Mouse (Mus musculus): ENCODE data around the gene Trim7.
"Not testable (repeated sequence)": the region's sequence is repeated elsewhere in the genome, so short reads cannot be mapped to it uniquely, and the experiment has no call there.

The Trim7 gene

DNA sequence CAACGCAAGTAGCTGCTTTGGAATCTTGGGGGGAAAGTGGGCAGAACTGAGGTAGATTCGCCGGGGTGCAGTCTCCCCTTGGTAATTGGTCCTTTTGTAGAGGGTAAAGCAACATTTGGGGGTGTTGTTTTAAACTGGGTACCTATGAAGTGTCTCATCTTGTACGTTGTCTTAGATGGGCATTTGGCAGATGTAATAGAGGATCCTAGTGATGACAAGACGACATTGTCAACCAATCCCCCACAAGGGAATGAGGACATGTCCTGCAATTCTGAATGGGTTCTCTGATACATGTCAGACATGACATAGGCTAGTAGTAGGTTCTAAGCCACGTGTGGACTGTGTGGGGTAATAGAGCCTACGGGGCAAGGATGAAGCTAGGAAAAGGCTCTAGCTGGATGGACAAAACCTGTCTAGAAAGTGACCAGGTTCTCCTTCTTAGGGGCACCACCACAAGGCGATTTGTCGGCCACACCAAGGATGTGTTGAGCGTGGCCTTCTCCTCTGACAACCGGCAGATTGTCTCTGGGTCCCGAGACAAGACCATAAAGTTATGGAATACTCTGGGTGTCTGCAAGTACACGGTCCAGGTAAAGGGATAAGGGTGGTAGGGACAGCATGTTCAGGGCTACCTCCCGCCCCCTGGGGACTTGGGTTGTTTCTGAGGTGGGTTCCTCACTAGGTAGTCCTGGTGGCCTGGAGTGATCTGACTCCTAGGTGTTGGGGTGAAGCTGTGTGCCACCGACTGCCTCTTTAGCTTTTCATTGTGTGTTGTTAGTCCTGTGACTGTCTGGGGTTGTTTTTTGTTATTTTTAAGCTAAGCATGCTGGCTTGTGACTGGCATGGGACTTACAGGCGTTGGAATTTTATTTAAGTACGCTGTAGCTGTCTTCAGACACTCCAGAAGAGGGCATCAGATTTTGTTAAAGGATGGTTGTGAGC lies 23.8 kb upstream of the Trim7 start:
- DNase-seq (ENCODE audit: low spot score in 2 of 2) = no peak

DNA sequence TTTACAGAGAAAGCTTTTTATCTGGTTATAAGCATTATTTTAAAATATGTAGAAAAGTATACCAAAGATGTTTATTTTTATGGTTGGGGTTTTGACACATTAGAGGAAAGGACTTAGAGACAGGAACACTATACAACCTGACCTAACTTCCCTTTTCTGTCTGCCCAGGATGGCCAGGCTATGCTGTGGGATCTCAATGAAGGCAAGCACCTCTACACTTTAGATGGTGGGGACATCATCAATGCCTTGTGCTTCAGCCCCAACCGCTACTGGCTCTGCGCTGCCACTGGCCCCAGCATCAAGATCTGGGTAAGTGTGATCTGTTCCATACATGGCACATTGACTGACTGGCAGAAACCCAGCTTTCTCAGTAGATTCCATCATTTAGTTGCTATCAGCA lies 22.0 kb upstream of the Trim7 start:
- no peak for DNase-seq (ENCODE audit: low spot score in 2 of 2)

DNA sequence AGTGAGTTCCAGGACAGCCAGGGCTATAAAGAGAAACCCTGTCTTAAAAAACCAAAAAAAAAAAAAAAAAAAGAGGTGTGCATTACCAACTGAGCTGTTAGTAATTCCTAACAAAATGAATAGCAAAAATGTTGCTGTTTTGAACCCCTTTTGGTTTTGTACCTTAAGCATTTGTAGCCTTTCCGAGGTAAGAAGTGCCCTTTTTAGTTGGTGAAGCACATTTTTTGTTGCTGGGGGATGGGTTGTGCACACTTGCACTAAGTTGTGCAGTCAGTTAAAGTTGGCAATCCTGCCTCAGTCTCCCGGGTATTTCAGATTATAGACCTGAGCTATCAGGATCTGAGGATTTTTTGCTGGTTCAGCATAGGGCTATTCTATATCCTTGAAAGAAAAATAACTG lies 21.0 kb upstream of the Trim7 start:
- DNase-seq (ENCODE audit: low spot score in 2 of 2) = no peak

DNA sequence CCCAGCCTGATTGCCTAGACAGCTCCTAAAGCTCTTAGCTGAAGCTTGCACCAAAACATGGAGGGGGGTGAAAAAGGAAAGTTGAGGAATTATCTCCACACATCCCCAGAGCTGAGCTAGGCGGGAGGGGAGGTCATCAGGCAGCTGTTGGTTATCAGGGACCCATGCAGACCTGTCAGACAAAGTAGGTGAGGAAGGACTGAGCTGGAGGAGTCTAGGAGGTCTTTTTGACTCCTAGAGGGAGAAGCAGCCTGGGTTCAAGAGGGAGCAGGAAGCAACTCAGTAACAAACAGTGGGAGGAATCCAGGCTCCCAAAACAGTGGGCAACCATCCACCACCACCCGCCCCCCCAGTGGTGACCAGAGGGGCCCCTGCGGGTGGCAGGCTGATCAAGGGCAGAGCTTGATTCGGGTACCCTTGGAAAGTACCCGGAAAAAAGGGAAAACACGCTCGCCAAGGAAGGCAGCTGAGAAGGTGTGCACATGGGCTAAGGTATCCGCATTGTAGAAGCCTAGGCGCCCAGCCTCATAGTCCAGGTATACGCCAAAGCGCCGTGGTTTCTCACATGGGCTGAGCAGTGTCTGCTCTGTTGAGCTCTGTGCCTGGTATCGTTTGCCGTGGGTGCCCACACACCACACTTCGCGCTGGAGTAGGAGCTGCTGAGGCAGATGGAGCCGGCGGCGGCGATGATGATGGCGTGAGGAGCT lies 18.9 kb upstream of the Trim7 start:
- DNase-seq (ENCODE audit: low spot score in 2 of 2) = peak; percentile 55 to 57

DNA sequence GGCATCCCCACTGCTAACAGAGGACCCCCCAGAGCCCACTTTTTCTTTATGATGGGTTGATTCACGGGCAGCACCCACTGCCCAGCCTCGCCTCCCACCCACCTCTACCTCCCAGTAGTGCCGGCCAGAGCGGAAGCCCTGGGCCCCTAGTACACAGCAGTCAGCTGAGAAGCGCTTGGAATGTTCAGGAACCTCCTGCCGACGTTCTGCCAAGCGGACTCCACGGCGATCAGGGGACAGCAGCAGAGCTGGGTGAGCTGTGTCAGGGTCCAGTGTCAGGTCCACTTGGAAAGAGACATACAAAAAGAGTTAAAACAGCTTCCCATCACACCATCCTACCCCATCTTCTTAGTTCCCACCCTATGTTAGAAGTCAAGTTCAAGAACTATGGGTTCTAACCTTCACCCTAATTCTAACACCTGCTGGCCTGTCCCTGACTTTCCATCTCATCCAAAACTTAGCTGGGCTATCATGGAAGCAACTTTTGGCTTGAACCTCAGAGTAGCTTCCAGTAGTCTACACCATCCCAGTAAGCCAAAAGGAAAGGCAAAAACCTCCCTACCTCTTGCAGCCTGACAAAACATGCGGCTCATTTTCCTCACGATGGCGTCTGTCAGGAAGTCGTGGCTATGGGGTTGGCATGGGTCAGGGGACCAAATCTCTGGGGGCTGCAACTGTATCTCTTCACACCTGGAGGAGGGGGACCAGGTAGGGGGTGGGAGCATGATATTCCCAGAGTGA lies 18.2 kb upstream of the Trim7 start:
- DNase-seq (ENCODE audit: low spot score in 2 of 2) = no peak

DNA sequence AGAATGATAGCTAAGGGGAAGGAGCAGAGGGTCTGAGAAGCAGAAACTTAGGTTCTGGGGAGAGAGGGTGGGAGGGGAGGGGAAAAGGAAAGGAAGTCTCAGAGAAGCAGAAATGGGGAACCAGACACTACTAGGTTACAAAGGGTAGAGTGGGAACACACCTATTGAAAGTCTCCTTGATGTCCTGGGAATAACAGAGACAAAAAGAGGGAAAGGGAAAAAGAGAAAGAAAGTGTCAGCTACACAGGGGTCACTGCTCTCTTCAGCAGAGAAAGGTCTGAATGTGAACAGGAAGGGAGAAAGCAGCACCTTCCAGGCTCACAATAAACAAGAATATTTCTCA lies 17.7 kb upstream of the Trim7 start:
- DNase-seq (ENCODE audit: low spot score in 2 of 2) = no peak

DNA sequence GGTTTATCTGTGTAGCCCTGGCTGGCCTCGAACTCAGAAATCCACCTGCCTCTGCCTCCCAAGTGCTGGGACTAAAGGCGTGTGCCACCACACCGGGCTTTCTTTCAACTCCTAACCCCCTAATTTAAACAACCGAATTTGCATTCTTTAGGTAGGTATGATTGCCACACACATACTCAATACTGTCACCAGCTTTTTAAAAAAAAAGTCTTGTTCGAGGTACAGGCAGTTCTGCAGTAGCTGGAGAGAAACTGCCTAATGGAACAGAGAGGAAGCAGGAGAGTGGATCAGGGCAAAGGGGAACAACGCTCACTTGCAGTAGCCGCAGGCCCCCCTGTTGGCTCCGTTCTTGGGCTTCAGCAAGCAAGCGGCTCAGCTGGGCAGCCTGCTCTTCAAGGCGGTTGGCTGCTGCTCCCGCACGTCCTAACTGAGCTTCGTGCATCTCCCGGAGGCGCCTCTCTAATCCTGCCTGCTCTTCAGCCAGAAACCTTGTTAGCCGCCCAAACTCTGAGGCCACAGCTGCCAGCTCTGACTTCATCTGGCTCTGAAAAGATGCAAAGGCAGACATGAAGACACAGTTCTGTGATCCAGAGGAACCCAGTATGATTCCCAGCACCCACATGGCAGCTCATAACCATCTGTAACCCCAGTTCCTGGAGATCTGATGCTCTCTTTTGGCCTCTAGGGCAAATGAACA lies 17.1 kb upstream of the Trim7 start:
- DNase-seq (ENCODE audit: low spot score in 2 of 2) = no peak

DNA sequence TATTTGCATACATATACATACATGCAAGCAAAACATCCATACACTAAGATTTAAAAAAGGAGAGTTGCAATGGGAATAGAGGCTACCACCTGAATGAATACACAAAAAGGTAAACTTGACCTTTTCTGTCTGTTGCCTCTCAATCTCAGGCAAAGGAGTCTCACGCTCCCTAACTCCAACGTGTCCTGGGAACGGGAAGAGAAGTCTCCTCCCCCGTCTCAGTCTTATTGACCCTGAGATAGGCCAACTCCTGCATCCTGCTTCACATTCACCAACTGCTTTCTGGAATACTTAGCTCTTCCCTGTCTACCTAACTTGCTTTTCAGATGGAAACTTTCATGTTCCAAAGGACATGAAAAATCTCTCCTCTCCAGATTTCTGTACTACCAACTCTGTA lies 16.5 kb upstream of the Trim7 start:
- no peak for DNase-seq (ENCODE audit: low spot score in 2 of 2)

DNA sequence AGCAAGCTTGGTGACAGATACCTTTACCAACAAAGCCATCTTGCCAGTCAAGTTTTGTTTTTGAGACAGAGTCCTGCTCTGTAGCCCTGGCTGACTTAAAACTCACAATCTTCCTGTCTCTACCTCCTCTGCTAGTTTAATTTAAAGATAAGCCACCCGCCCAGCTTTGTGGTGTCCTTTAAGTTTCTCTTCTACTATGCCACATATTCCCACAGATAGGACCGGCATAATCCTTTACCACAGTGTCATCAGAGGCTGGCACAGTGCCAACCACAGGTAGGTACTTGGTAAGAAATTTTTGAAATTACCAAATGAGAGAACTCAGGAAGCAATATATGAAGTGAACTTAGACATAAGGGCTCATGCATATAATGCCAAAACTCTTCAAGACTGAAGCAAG lies 15.8 kb upstream of the Trim7 start:
- no peak for DNase-seq (ENCODE audit: low spot score in 2 of 2)

DNA sequence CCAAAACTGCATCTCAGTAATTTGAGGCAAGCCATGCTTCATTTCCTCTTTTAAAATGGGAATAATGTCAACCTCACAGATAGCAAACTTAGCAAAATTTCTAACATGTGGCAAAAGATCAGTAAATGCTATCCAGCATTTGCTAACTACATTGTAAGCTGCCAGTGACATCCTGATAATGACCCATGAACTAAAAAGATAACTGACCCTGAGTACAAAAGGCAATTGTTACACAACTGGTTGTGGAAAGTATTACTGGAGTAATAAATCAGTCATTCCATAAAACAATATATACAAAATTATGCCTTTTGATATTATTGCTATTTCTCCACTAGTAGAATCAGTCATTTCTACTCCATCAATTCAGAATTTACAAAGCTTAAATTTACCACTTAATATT lies 12.2 kb upstream of the Trim7 start:
- no peak for DNase-seq (ENCODE audit: low spot score in 2 of 2)

DNA sequence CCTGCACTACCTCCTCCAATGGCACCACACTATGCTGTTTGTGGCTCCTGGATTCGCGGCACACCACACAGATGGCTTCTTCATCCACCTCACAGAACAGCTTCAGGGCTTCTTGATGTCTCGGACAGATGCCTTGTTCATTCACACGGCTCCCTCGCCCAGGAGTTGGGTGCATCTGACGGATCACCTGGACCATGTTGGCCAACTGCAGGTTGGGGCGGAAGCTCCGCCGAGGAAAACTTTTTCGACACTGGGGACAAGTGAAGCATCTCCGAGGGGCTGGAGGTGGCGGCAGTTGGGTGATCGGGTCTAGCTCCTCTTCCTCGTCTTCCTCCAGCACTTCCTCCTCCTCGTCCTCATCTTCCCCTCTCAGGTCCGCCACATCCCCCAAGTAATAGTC lies 10.1 kb upstream of the Trim7 start:
- no peak for DNase-seq (ENCODE audit: low spot score in 2 of 2)

DNA sequence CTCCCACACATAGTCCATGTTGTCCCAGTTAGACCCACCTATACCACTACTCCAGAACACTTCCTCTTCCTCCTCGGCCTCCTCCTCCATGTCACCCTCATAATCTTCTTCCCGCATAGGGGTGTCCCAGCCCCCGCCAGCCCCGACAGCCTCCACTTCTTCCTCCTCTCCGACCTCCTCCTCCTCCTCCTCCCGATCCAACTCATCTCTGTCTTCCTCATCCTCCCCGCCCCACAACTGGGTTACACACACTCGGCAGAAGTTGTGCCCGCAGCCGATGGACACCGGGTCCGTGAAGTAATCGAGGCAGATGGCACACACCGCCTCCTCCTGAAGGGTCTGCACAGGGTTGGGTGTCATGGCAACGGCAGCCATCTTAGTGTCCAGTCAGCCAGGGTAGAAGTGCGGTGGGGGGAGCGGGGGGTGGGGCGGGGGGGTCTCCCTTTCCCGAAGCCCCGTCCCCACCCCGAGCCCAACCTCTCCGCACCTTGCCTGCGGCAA lies 9.6 kb upstream of the Trim7 start:
- peak in 1 of 2 experiments; percentile 34 for DNase-seq (ENCODE audit: low spot score in 2 of 2)

DNA sequence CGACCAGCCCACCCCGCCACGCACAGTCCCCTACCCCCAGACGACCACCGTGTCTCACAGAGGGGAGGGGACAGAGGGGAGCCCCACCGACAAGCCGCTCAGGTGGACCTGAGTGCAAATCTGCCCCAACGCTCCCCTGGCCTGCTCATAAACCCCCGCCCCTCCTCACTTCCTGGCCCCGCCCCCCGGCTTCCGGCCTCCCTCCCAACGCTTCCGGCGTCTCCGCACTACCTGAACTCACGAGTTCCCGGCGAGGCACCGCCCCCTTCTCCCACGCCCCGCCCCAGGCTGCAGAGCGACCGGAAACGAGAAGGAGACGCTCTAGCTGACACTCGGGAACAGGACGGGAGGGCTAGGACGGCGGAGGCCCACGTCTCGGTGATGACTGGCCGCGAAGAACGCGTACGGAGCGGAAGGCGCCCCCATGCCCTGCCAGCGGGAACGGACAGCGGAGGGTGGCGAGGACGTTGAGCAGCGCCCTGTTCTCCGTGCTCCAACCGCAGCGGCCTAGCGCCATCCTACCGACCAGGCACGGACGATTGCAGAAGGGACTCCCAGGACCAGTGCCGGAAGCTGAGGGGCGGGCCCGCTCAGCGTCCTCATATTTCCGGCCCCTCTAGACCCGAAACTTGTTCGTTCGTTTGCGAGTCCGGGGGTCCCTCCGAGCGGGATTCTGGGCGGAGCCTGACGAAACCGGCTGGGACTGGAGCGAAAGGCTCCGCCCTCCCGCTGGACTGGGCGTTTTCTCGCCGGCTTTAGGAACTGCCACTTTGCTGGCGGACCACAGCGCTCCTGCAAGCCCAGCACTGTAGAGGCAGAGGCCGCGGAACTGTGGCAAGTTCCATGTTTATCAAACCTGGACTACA lies 8.9 kb upstream of the Trim7 start, which contains the start of gene Trim41:
Trim41 (minus strand) TSS at position 554 of the 866 bp plus-strand sequence.
- peak; percentile 98 to 99 for DNase-seq (ENCODE audit: low spot score in 2 of 2)

DNA sequence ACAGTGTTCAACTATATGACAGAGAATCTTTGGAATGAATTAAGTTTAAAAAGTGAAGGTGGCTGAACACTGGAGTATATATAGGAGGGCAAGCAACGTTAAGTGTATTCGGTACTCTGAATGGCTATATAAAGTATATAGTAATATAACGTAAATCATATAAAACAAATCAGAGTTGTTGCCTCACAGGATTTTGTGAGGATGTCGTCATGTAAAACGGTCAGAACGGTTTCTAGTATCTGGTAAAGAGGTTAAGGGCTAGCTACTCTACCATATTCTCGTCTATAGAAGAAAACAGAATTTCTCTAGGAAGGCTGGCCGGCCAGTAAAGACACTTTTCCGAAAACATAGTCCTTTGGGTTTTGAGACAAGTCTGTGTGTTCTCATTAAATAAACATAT lies 8.1 kb upstream of the Trim7 start:
- no peak for DNase-seq (ENCODE audit: low spot score in 2 of 2)

DNA sequence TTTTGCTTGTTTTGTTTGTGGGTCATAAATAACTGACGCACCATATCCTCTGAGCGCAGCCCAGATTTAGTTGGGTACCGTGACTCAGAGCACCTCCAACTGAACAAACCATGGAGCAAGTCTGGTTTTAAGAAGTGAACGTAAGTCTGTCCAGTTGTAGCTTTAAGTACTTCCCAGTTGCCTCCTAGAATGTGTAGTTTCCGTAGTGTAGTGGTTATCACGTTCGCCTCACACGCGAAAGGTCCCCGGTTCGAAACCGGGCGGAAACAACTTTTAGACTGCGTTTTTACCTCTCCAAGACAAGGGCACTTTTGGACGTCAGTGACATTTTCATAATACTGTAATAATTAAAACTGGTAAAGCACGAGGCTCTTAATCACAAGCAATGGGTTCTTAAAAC lies 7.6 kb upstream of the Trim7 start:
- peak; percentile 85 to 96 for DNase-seq (ENCODE audit: low spot score in 2 of 2)

DNA sequence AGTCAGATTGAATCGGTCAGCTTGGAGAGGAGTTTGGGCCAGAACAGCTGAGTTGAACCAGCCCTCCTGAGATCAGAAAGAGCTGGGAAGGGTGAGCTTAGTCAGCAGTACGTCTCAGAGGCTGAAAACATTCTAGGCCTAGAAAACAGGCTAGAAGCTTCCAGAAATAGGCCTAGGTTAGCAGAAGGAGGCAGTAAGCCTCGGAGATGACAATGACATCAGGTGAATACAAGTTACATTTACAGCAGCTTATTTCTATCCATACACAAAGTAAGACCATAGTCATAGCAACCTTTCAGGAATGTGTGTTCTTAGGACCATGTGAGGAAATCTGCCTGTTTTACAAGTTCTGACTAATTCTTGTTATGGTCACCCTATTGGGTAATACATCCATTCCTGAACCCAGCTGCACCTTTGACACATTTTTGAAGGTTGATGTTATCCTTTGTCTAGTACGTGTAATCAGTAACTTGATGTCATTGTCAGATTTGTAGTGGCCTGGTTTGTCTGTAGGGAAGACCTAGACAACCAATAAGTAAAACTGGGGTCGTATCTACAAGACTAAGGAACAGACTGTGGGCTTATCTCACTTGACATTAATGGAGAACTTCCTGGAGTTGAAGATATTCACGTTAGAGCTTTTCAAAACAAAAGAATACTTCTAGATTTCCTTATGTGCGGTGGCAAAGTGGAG lies 6.2 kb upstream of the Trim7 start:
- no peak for DNase-seq (ENCODE audit: low spot score in 2 of 2)

DNA sequence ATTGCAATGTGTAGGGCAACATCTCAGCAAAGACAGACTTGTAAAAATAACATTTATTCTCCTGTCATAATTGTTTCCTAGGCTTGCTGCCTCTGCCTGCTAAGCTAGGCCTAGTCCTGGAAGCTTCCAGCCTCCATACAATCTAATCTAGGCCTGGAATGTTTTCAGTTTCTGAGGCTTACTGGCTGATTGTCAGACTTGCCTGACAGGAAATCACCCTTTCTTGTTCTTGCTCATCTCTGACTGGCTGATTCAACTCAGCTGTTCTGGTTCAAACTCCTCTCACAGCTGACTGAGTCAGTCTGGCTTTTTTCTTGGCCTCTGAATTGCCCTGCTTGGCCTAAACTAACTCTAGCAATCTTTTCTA lies 5.6 kb upstream of the Trim7 start:
- no peak for DNase-seq (ENCODE audit: low spot score in 2 of 2)

DNA sequence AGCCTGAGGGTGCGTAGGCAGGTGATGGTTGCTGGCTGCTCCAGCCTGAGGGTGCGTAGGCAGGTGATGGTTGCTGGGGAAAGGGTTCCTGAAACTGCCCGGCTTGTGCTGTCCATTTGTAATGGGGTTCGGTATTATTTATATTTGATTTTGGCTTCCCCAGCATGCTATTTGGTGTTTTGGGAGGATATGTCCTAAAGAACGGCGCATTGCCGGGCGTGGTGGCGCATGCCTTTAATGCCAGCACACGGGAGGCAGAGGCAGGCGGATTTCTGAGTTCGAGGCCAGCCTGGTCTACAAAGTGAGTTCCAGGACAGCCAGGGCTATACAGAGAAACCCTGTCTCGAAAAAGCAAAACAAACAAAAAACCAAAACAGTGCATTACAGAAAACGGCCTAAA lies 4.6 kb upstream of the Trim7 start:
- not testable (repeated sequence) for DNase-seq (ENCODE audit: low spot score in 2 of 2)

DNA sequence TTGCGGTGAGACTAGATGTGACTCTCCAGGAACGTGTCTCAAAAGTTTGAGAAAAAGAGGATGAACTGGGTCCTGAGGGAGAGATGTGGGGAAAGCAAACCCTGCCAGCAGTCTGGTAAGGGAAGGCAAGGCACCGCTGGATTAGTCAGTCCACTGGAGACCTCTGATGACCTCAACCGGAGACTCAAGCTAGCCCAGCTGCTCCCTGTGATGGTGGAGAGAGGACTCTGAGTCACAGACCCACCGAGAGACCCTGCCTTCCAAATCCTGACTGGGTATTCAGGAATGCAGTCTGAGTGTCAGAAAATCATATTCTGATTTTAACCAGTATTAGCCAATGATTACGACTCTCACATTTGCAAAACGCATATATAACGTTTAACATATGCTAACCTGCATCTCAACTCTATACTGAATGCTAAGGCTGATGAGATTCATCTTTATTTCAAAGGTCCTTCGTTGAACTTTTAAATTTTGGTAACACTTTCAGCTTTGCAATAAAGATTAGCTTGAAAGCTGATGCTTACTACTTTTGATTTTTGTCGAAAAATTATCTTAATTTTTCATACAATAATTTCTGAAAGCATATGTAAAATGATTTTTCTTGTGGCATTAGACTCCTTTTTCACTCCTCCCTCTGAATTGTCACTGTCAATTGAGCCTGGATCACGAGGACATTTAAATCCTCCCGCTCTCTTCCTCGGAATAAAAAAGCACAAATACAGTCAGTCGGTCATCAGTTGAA lies 3.0 kb upstream of the Trim7 start:
- DNase-seq (ENCODE audit: low spot score in 2 of 2) = no peak
